Mouse (Mus musculus): ENCODE data around the gene Mmrn1. TPM values are rescaled to one million over a fixed set of nuclear protein-coding genes. Genes with fewer than 3 reads are reported as not detected.
"Not testable (repeated sequence)": the region's sequence is repeated elsewhere in the genome, so short reads cannot be mapped to it uniquely, and the experiment has no call there.

Gene Mmrn1
- total RNA-seq (2021), result 1 to 10 TPM in 1 of 2 experiments, under 1 TPM in 1; 0.49 to 1.1 TPM
- long read RNA-seq, experiment 1, result 0 reads
- long read RNA-seq, experiment 2, result 0 reads

- not testable (repeated sequence) for DNase-seq
Observed at GRCm38 (mm10) chr6:60924676-60925075, at the start of gene Mmrn1. Gene Mmrn1 (plus strand): TSS chr6:60924976.

GRCm38 (mm10) chr6:60880362-60880761 lies 44.4 kb upstream of the Mmrn1 start:
- no peak for DNase-seq

- no peak for DNase-seq
Observed at GRCm38 (mm10) chr6:60881534-60881933, 43.2 kb upstream of the Mmrn1 start.

- no peak for DNase-seq
Observed at GRCm38 (mm10) chr6:60907272-60907671, 17.5 kb upstream of the Mmrn1 start.

GRCm38 (mm10) chr6:60931364-60931763 lies 6.6 kb downstream of the Mmrn1 start:
- DNase-seq, result peak; percentile 5 to 30

GRCm38 (mm10) chr6:60934835-60935234 lies 10.1 kb downstream of the Mmrn1 start:
- no peak for DNase-seq

GRCm38 (mm10) chr6:60935448-60936130 lies 10.8 kb downstream of the Mmrn1 start:
- DNase-seq, result no peak

GRCm38 (mm10) chr6:60944178-60944577 lies 19.4 kb downstream of the Mmrn1 start:
- no peak for DNase-seq

GRCm38 (mm10) chr6:60944621-60945020 lies 19.8 kb downstream of the Mmrn1 start:
- no peak for DNase-seq

GRCm38 (mm10) chr6:60950415-60950814 lies 25.6 kb downstream of the Mmrn1 start:
- peak; percentile 25 to 50 for DNase-seq

- DNase-seq, result no peak
Observed at GRCm38 (mm10) chr6:60961285-60961684, 36.5 kb downstream of the Mmrn1 start.

- no peak for DNase-seq
Observed at GRCm38 (mm10) chr6:60961838-60962237, 37.1 kb downstream of the Mmrn1 start.

- DNase-seq, result no peak
Observed at GRCm38 (mm10) chr6:60962668-60963067, 37.9 kb downstream of the Mmrn1 start.

GRCm38 (mm10) chr6:60963726-60964125 lies 39.0 kb downstream of the Mmrn1 start:
- no peak for DNase-seq

- DNase-seq, result no peak
Observed at GRCm38 (mm10) chr6:60966931-60967330, 42.2 kb downstream of the Mmrn1 start.

- DNase-seq, result no peak
Observed at GRCm38 (mm10) chr6:60969407-60969806, 44.6 kb downstream of the Mmrn1 start.

- DNase-seq, result no peak
Observed at GRCm38 (mm10) chr6:60970811-60971210, 46.0 kb downstream of the Mmrn1 start.

GRCm38 (mm10) chr6:60978610-60979009 lies 53.8 kb downstream of the Mmrn1 start:
- no peak for DNase-seq

GRCm38 (mm10) chr6:60979039-60979438 lies 54.3 kb downstream of the Mmrn1 start:
- no peak for DNase-seq

- DNase-seq, result no peak
Observed at GRCm38 (mm10) chr6:60984360-60984759, 59.6 kb downstream of the Mmrn1 start.

- no peak for DNase-seq
Observed at GRCm38 (mm10) chr6:60985919-60986318, 61.1 kb downstream of the Mmrn1 start.

- no peak for DNase-seq
Observed at GRCm38 (mm10) chr6:60986914-60987313, 62.1 kb downstream of the Mmrn1 start.

GRCm38 (mm10) chr6:60987804-60988203 lies 63.0 kb downstream of the Mmrn1 start:
- no peak for DNase-seq

- no peak for DNase-seq
Observed at GRCm38 (mm10) chr6:60992366-60992765, 67.6 kb downstream of the Mmrn1 start.

All from adrenal gland, postnatal 36 days (tissue).